Mouse (Mus musculus): ENCODE results near the gene 4931414P19Rik.

DNA sequence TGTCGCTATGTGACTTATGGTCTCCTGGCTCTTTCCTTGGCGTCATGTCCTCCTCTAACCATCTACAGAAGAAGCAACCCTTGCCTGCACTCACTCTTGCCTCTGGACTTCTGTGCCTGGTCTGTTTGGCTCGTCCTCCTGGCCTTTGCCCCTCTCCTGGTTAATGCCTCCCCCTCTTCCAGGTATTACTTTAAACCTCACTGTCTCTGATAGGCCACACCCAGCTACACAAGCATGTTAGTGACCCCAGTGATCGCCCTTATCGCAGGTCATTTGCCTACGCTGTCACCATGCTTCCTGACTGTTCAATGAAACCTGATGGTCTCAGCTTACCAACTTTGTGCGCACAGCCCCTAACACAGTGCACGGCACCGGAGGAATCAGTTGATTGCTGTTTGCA lies 23.3 kb downstream of the 4931414P19Rik start:
- TF ChIP-seq EP300 (IDR thresholded peaks at IDR 0.05; ENCODE audit: insufficient read depth, low read depth, low read length) (no peak), CTCF (IDR thresholded peaks at IDR 0.05) (no peak), POLR2A (IDR thresholded peaks at IDR 0.05; ENCODE audit: insufficient read depth, low read depth, low read length) (no peak)

Measured in heart, adult 2 months (tissue).